Mouse (Mus musculus): ENCODE data around the gene Nav2. TPM values are rescaled to one million over a fixed set of nuclear protein-coding genes. Genes with fewer than 3 reads are reported as not detected.

The Nav2 gene
- polyA plus RNA-seq, 1 experiment = 51.7 TPM

- Histone ChIP-seq H3K27ac (ENCODE audit: insufficient read depth, low read length) (no peak overlapping the region), H3K27me3 (ENCODE audit: control insufficient read depth, insufficient read depth, low read length, poor library complexity, severe bottlenecking) (no peaks in the 10 kb centered on the region), H3K4me1 (ENCODE audit: control insufficient read depth, insufficient read depth, low read length) (peaks cover 11% of the 10 kb centered on the region)
Observed at GRCm38 (mm10) chr7:48914630-48915506, 6.4 kb downstream of the Nav2 start.

GRCm38 (mm10) chr7:48917463-48917862, 8.9 kb downstream of the Nav2 start:
- Histone ChIP-seq H3K27me3 (ENCODE audit: control insufficient read depth, insufficient read depth, low read length, poor library complexity, severe bottlenecking) (no peaks in the 10 kb centered on the region), H3K9me3 (replicated peaks; ENCODE audit: control insufficient read depth, insufficient read depth, low read length, poor library complexity, severe bottlenecking) (peaks cover 12% of the 10 kb centered on the region), H3K9ac (ENCODE audit: low read depth, poor library complexity, severe bottlenecking) (no peak overlapping the region), H3K36me3 (ENCODE audit: control insufficient read depth, insufficient read depth, low read length, poor library complexity, severe bottlenecking) (no peaks in the 10 kb centered on the region), H3K4me1 (ENCODE audit: control insufficient read depth, insufficient read depth, low read length) (peaks cover 11% of the 10 kb centered on the region), H3K4me3 (ENCODE audit: low read depth, low read length) (no peak overlapping the region), H3K27ac (ENCODE audit: insufficient read depth, low read length) (peak overlapping the region; percentile 94)
- no peak for TF ChIP-seq POLR2A (IDR thresholded peaks at IDR 0.05; ENCODE audit: insufficient read depth, low read length)
- TF ChIP-seq EP300 (IDR thresholded peaks at IDR 0.05; ENCODE audit: insufficient read depth, low read depth, low read length) = no peak
- no peak for TF ChIP-seq CTCF (IDR thresholded peaks at IDR 0.05; ENCODE audit: low read depth, low read length)

More at GRCm38 (mm10) chr7:48914630-48915506, 6.4 kb downstream of the Nav2 start:
- Histone ChIP-seq H3K36me3 (ENCODE audit: control insufficient read depth, insufficient read depth, low read length, poor library complexity, severe bottlenecking) (no peaks in the 10 kb centered on the region), H3K9ac (ENCODE audit: low read depth, poor library complexity, severe bottlenecking) (no peak overlapping the region), H3K9me3 (replicated peaks; ENCODE audit: control insufficient read depth, insufficient read depth, low read length, poor library complexity, severe bottlenecking) (no peaks in the 10 kb centered on the region), H3K4me3 (ENCODE audit: low read depth, low read length) (no peak overlapping the region)
- TF ChIP-seq CTCF (IDR thresholded peaks at IDR 0.05; ENCODE audit: low read depth, low read length) (no peak), POLR2A (IDR thresholded peaks at IDR 0.05; ENCODE audit: insufficient read depth, low read length) (no peak), EP300 (IDR thresholded peaks at IDR 0.05; ENCODE audit: insufficient read depth, low read depth, low read length) (no peak)

GRCm38 (mm10) chr7:48917988-48918387, 9.5 kb downstream of the Nav2 start:
- no peak overlapping the region for H3K9ac ChIP-seq (ENCODE audit: low read depth, poor library complexity, severe bottlenecking)
- TF ChIP-seq EP300 (IDR thresholded peaks at IDR 0.05; ENCODE audit: insufficient read depth, low read depth, low read length) = peak; percentile 81
- TF ChIP-seq POLR2A (IDR thresholded peaks at IDR 0.05; ENCODE audit: insufficient read depth, low read length) = no peak
- H3K27ac ChIP-seq (ENCODE audit: insufficient read depth, low read length) = peak overlapping the region; percentile 94
- peaks cover 11% of the 10 kb centered on the region for H3K4me1 ChIP-seq (ENCODE audit: control insufficient read depth, insufficient read depth, low read length)
- H3K27me3 ChIP-seq (ENCODE audit: control insufficient read depth, insufficient read depth, low read length, poor library complexity, severe bottlenecking) = no peaks in the 10 kb centered on the region
- H3K36me3 ChIP-seq (ENCODE audit: control insufficient read depth, insufficient read depth, low read length, poor library complexity, severe bottlenecking) = no peaks in the 10 kb centered on the region
- H3K9me3 ChIP-seq (replicated peaks; ENCODE audit: control insufficient read depth, insufficient read depth, low read length, poor library complexity, severe bottlenecking) = peaks cover 12% of the 10 kb centered on the region
- H3K4me3 ChIP-seq (ENCODE audit: low read depth, low read length) = no peak overlapping the region

GRCm38 (mm10) chr7:48918389-48918788, 9.9 kb downstream of the Nav2 start:
- Histone ChIP-seq H3K9ac (ENCODE audit: low read depth, poor library complexity, severe bottlenecking) (no peak overlapping the region), H3K27ac (ENCODE audit: insufficient read depth, low read length) (peak overlapping the region; percentile 33; the same call in 1 of the 2 replicates), H3K27me3 (ENCODE audit: control insufficient read depth, insufficient read depth, low read length, poor library complexity, severe bottlenecking) (no peaks in the 10 kb centered on the region), H3K9me3 (replicated peaks; ENCODE audit: control insufficient read depth, insufficient read depth, low read length, poor library complexity, severe bottlenecking) (peaks cover 12% of the 10 kb centered on the region), H3K4me3 (ENCODE audit: low read depth, low read length) (no peak overlapping the region), H3K36me3 (ENCODE audit: control insufficient read depth, insufficient read depth, low read length, poor library complexity, severe bottlenecking) (no peaks in the 10 kb centered on the region), H3K4me1 (ENCODE audit: control insufficient read depth, insufficient read depth, low read length) (peaks cover 11% of the 10 kb centered on the region)
- no peak for TF ChIP-seq EP300 (IDR thresholded peaks at IDR 0.05; ENCODE audit: insufficient read depth, low read depth, low read length)
- no peak for TF ChIP-seq CTCF (IDR thresholded peaks at IDR 0.05; ENCODE audit: low read depth, low read length)
- no peak for TF ChIP-seq POLR2A (IDR thresholded peaks at IDR 0.05; ENCODE audit: insufficient read depth, low read length)

- Histone ChIP-seq H3K27me3 (ENCODE audit: control insufficient read depth, insufficient read depth, low read length, poor library complexity, severe bottlenecking) (no peaks in the 10 kb centered on the region), H3K4me1 (ENCODE audit: control insufficient read depth, insufficient read depth, low read length) (no peaks in the 10 kb centered on the region), H3K9me3 (replicated peaks; ENCODE audit: control insufficient read depth, insufficient read depth, low read length, poor library complexity, severe bottlenecking) (peaks cover 12% of the 10 kb centered on the region), H3K27ac (ENCODE audit: insufficient read depth, low read length) (no peak overlapping the region), H3K4me3 (ENCODE audit: low read depth, low read length) (no peak overlapping the region), H3K36me3 (ENCODE audit: control insufficient read depth, insufficient read depth, low read length, poor library complexity, severe bottlenecking) (no peaks in the 10 kb centered on the region), H3K9ac (ENCODE audit: low read depth, poor library complexity, severe bottlenecking) (no peak overlapping the region)
- TF ChIP-seq POLR2A (IDR thresholded peaks at IDR 0.05; ENCODE audit: insufficient read depth, low read length) = no peak
- no peak for TF ChIP-seq EP300 (IDR thresholded peaks at IDR 0.05; ENCODE audit: insufficient read depth, low read depth, low read length)
- no peak for TF ChIP-seq CTCF (IDR thresholded peaks at IDR 0.05; ENCODE audit: low read depth, low read length)
Observed at GRCm38 (mm10) chr7:48923620-48924019, 15.1 kb downstream of the Nav2 start.

GRCm38 (mm10) chr7:48925214-48925613, 16.7 kb downstream of the Nav2 start:
- Histone ChIP-seq H3K9me3 (replicated peaks; ENCODE audit: control insufficient read depth, insufficient read depth, low read length, poor library complexity, severe bottlenecking) (peaks cover 12% of the 10 kb centered on the region), H3K4me1 (ENCODE audit: control insufficient read depth, insufficient read depth, low read length) (no peaks in the 10 kb centered on the region), H3K27ac (ENCODE audit: insufficient read depth, low read length) (no peak overlapping the region), H3K27me3 (ENCODE audit: control insufficient read depth, insufficient read depth, low read length, poor library complexity, severe bottlenecking) (no peaks in the 10 kb centered on the region), H3K9ac (ENCODE audit: low read depth, poor library complexity, severe bottlenecking) (no peak overlapping the region), H3K36me3 (ENCODE audit: control insufficient read depth, insufficient read depth, low read length, poor library complexity, severe bottlenecking) (no peaks in the 10 kb centered on the region), H3K4me3 (ENCODE audit: low read depth, low read length) (no peak overlapping the region)
- TF ChIP-seq EP300 (IDR thresholded peaks at IDR 0.05; ENCODE audit: insufficient read depth, low read depth, low read length) (no peak), POLR2A (IDR thresholded peaks at IDR 0.05; ENCODE audit: insufficient read depth, low read length) (no peak), CTCF (IDR thresholded peaks at IDR 0.05; ENCODE audit: low read depth, low read length) (no peak)

Measured in ES-Bruce4 (cell line).